Mouse (Mus musculus): ENCODE results near the gene Ctf1. TPM values are rescaled to one million over a fixed set of nuclear protein-coding genes. Genes with fewer than 3 reads are reported as not detected.

Ctf1 gene
- total RNA-seq, 2 experiments from 2014 or later: 0.42 to 1.8 TPM

DNA sequence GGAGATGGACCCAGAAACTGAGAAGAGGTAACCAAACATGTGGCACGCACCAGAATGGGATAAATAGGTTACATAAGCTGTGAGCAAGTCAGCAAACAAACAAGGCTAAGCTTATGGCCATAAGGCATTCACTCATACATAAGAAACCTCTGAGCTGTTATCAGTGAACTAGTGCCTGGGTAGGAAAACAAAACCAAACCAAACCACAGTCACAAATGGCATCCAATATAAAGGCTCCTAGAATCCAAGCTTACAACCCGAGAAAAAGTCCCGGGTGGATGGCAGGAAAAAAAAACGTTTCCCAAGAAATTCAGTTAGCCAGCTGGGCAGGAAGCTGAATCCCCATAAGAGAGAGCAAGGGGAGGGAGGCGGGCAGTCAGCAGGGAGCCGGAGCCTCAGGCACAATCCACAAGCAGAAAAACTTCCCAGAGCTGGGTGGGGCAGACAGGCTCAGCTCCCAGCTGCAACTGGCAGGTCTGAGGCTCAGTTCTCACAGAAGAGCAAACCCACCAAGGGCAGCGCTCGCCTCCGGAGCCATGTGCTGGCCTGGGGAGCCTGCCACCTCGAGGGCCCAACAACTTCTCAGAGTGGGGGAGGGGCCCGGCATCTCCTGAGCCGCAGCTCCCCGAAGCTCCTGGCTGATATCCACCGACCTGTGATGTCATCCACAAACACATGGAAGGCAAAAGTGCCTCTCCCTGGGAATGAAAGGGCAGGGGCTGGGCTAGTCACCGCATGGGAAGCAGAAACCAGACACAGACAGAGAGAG, 21.1 kb upstream of the Ctf1 start:
- no peak for ATAC-seq (replicated peaks; ENCODE audit: poor library complexity)

DNA sequence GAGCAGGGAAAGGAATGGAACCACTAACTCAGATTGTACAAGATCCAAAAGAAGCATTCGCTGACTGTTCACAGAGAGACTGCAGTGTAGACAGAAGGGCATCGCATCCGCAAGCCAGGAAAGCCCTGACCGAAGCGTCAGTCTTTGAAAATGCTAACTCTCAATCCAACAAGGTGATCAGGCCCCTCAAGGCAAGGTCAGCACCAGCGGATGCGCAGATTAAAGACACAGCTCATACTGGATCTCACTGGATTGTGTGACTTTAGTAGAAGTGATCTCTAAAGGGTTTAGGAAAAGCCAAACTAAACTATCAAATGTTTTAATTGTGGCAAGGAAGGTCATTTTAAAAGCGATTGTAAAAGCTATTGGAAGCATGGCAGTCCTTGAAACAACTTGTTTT, 19.2 kb upstream of the Ctf1 start:
- no peak for ATAC-seq (replicated peaks; ENCODE audit: poor library complexity)

GRCm38 (mm10) chr7:127693730-127694129, 18.8 kb upstream of the Ctf1 start:
- ATAC-seq (replicated peaks; ENCODE audit: poor library complexity): peak; percentile 54

DNA sequence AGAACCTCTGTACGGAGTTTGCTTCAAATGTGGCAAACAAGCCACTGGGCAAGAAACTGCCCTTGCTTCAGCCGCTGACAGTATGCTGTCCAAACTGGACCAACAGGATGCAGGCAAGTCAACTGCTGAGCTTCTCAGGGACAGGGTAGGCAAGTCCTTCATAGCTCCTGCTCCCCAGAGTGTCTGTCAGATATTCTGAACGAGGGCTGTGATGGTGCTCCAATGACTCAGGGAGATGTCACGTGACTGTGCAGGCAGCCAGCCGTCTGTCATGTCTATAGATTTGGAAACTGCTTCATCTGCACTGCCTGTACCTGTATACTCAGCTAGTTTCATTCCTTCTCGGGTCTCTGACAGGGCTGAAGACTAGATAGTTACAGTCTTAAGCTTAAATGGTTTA, 13.6 kb upstream of the Ctf1 start:
- no peak for ATAC-seq (replicated peaks; ENCODE audit: poor library complexity)

- ATAC-seq (replicated peaks; ENCODE audit: poor library complexity): no peak
Observed at GRCm38 (mm10) chr7:127700712-127701331, 11.7 kb upstream of the Ctf1 start.

DNA sequence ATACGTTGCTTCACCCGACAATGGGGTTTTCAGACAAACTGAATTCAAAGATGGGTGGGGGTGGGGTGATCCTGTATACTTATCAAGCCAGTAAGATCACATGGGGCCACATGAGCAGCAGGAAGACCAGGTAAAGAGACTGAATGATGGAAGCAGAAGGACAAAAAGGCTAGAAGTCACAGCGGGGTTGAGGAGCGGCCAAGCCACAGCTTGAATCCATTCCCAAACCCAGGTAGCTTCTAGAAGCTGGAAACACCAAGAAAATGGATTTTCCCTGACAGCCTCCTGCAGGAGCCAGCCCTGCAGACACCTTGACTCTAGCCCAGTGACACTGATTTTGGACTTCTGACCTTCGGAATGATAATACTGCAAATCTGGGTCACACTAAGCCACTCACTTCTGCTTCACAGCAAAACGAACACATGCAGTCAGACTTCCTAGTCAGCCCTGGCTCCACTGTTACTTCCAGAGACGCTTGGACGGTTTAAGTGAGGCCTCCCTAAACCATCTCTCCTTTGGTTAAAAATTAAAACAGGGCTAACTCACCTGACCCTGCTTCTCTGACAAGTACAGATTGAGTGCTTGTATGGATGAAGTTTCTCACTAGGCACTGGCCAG, 8.9 kb upstream of the Ctf1 start:
- ATAC-seq (replicated peaks; ENCODE audit: poor library complexity): no peak

DNA sequence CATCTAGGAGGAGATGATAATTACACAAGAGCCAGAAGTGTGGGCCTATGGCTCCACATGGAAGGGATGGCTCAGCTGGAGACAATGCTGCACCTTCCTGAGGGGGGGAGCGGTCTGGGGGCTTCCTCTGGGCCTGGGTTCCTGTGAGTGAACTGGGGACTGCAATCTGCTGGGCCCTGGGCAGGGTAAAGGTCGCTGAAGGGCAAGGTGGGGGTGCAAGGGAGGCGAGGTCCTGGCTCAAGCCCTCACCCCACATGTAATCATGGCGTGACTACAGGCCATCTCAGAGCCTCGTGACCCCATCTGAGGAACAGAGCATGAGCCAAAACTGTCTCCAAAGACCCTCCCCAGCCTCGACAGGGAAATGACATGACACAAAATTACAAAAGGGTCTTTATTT, 7.9 kb upstream of the Ctf1 start:
- ATAC-seq (replicated peaks; ENCODE audit: poor library complexity): no peak

DNA sequence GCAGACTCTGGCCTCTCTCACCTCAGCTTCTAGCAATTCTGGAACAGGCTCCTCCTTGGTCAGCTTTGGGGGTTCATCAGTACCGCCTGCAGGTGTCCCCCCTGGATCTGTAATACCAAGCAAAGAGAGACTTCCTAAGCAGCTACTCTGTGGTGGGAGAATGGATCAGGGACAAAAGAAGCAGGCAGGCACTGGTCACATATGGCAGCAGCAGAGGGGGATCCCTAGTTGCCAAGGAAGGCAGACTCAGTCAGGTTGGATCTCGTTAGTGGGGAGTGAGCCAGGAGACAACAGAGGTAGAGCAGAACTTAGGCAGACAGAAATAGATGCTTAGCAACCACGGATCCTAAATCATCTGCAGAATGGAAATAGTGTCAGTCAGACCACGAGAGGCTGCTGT, 6.8 kb upstream of the Ctf1 start:
- ATAC-seq (replicated peaks; ENCODE audit: poor library complexity): no peak

DNA sequence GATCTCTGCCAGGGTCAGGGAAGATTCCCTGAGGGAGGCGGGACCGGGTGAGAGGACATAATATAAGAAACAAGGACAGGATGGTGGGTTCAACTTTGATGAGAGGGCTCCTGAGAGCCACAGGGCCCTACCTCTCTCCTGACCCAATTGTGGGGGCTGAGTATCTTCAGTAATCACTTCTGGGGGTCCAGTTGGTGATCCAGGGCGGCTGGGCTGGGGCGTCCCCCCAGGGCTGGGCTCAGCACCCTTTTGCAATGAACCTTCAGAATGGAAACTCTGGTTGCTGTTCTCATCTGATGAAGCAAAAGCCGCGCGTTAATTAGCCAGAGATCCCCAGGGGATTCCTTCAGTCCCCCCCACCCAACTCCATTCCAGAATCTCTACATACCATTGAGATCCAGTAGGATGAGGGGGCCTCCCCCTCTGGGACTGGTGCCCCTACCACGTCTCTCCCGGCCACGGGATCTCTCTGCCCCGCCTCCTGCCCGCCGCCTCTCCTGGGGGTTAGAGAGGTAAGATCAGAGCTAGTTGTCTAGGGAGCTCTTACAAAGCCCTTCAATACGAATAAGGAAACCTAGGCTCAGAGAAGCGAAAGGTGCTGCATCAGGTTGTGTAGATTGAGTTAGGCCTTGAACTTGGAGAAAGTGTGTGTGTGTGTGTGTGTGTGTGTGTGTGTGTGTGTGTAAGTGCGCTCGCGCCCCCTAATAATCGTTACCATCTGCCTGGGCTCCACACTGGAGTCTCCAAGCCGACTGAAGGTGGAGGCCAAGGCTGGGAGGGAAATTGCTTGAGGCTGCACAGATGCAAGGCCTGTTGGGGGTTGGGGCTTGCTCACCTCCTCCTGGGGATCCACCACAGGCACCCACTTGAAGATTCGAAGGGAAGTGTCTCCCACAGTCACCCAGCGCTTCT, 5.2 kb upstream of the Ctf1 start:
- ATAC-seq (replicated peaks; ENCODE audit: poor library complexity): peak; percentile 13

- ATAC-seq (replicated peaks; ENCODE audit: poor library complexity): no peak
Observed at GRCm38 (mm10) chr7:127707957-127708206, 4.7 kb upstream of the Ctf1 start.

DNA sequence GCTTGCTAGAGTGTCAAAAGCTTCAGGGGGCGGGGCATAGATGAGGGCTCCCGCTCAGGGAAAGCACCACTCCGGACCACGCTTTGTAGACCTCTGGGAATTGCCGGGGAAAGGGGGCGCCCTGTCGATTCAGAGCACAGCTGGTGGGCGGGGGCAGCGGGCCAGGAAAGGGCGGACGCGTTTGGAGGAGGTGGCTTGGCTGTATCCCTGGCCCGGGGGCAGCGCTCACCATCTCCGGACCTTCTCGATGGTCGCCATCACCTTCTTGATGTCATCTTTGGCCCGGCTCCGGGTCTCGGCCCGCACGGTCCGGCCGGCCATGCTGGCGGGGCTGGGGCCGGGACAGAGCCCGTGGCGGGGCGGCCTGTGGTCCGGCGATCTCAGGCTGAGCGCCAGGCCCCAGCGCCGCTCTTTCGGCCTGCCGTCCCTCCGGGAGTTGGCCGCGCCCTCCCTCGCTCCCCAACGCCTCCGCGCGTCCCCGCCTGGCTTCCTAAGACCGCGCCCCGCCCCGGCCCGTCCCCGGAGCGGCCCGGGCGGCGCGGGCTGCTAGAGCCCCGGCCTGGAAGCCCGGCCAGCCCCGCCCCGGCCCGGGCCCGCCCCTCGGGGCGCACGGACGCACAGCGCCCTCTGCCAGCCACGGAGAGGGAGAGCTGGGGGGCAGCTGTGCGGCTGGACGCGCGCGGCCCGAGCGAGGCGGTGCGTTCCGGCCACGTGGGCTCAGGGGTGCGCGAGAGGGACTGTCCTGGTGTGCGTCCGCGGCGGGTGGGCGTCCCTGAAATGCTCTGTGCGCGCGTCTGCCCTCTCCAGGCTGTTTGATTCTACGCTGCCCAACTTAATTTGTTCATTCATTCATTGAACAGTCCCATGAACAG, 4.1 kb upstream of the Ctf1 start, which contains the start of gene Bcl7c:
Bcl7c (minus strand) TSS at position 727 of the 872 bp plus-strand sequence.
- peak; percentile 72 for ATAC-seq (replicated peaks; ENCODE audit: poor library complexity)

- ATAC-seq (replicated peaks; ENCODE audit: poor library complexity): no peak
Observed at GRCm38 (mm10) chr7:127709261-127709979, 3.1 kb upstream of the Ctf1 start.

GRCm38 (mm10) chr7:127711031-127711430, 1.5 kb upstream of the Ctf1 start:
- no peak for ATAC-seq (replicated peaks; ENCODE audit: poor library complexity)

- ATAC-seq (replicated peaks; ENCODE audit: poor library complexity): no peak
Observed at GRCm38 (mm10) chr7:127711456-127711855, 1.1 kb upstream of the Ctf1 start.

DNA sequence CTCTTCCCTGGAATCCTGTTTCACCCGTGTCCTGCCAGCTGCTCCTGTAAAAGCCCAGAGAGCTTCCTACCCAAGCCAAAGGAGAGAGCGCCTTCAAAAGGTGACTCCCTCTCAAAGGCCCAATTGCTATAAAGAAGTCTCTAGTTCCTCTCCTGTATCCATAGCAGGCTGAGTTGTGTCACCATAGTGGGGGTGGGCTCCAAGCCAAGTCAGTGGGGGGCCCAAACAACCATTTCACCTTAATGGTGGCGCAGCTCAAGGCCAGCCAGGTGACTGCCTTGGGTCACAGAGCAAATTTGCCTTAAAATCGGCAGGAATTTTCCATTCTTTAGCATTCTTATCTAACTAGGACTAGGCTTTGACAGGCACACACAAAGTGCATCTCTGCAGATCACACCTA, 2.3 kb downstream of the Ctf1 start:
- no peak for ATAC-seq (replicated peaks; ENCODE audit: poor library complexity)

DNA sequence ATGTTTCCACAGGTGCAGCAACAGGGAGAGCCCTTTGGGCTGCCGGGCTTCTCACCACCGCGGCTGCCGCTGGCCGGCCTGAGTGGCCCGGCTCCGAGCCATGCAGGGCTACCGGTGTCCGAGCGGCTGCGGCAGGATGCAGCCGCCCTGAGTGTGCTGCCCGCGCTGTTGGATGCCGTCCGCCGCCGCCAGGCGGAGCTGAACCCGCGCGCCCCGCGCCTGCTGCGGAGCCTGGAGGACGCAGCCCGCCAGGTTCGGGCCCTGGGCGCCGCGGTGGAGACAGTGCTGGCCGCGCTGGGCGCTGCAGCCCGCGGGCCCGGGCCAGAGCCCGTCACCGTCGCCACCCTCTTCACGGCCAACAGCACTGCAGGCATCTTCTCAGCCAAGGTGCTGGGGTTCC, 4.5 kb downstream of the Ctf1 start:
- peak; percentile 71 for ATAC-seq (replicated peaks; ENCODE audit: poor library complexity)

DNA sequence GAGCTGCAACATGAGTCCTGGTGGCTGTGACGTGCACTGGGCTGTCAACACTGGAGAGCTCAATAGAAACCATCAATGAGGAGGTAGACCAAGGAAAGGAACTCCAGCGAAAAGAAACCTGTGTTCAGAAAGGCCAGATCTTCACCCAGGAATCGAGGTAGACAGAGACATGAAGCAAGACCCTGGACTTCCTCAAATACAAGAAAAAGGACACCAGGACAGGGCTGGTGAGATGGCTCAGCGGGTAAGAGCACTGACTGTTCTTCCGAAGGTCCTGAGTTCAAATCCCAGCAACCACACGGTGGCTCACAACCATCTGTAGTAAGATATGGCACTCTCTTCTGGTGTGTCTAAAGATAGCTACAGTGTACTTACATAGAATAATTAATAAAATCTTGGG, 5.8 kb downstream of the Ctf1 start:
- no peak for ATAC-seq (replicated peaks; ENCODE audit: poor library complexity)

DNA sequence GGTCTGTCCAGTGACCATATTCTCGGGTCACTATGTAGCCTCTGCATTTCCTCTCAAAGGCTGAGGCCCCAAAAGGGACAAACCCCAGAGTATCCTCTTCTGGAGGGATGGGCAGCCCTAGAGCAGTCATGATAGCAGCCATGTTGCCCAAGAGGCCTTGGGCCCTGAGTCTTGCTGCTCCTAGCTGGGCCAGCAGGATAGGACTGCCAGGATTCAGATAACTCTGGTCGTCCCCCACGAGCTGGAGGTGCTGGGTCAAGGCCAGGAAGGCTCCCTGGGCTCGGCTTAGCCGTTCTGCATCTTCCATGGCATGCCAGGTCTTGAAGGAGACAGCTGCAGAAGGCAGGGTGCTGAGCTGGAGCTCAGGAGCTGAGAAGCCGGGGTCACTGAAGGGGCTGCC, 6.7 kb downstream of the Ctf1 start:
- no peak for ATAC-seq (replicated peaks; ENCODE audit: poor library complexity)

DNA sequence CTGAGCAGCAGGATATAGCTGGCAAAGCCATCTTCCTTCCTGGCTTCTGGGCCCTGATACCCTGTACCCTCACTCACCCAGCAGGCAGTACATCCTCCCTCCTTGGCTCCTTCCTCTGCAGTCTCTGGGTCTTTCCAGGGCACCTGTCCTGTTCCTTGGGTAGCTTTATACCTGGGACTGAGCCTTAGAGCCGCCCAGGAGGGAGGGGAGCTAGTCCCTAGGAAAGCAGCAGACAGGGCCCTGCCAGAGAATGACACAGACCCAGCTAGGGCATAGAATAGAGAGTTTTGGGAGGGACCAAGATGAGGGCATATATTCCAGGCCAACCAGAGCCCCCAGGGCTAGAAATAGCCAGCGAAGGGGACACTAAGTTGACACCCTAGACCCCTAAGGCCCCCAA, 13.0 kb downstream of the Ctf1 start:
- no peak for ATAC-seq (replicated peaks; ENCODE audit: poor library complexity)

- no peak for ATAC-seq (replicated peaks; ENCODE audit: poor library complexity)
Observed at GRCm38 (mm10) chr7:127725924-127726323, 13.4 kb downstream of the Ctf1 start.
